Mouse (Mus musculus) Patski (cell line): ENCODE measurements around the gene Cyb5b. TPM values are rescaled to one million over a fixed set of nuclear protein-coding genes. Genes with fewer than 3 reads are reported as not detected.
"Not testable (repeated sequence)": the region's sequence is repeated elsewhere in the genome, so short reads cannot be mapped to it uniquely, and the experiment has no call there.

Source experiments
- ATAC-seq: fragments of 100-300 bp; one replicate; pipeline ENCODE4 v1.8.0; 2021
- CTCF ChIA-PET: fragments of 350-600 bp; sonication (Branson Sonifier 250); formaldehyde crosslinking; loops from one replicate; lab custom pipeline; 2022; ENCODE audit warnings: inconsistent platforms; lab: Charles Lee
- POLR2A ChIA-PET: fragments of 350-600 bp; sonication (Branson Sonifier 250); formaldehyde crosslinking; loops from one replicate; lab custom pipeline; 2022; ENCODE audit warnings: antibody characterized with exemption, inconsistent platforms; lab: Charles Lee
- DNase-seq: peaks from one replicate; pipeline ENCODE4 v3.0.0-alpha.2; 2011; ENCODE audit warnings: low read depth, low spot score
- H3K27me3 ChIP-seq: fragments of 371-371 bp; one replicate; pipeline ENCODE4 v1.5.1; 2021
- CTCF ChIP-seq: fragments of 100-300 bp; IDR thresholded peaks from one replicate; pipeline ENCODE4 v1.5.1; 2021
- in situ Hi-C: fragments of 300-500 bp; cut with MboI; formaldehyde crosslinking; loops from 3 replicates; pipeline ENCODE4 v1.11.1; 2018; ENCODE audit warnings: low pct_unique_long_range_greater_than_20kb, mixed read lengths
- polyA plus RNA-seq: library from polyadenylated mRNA; unstranded; gene quantifications from one replicate; pipeline ENCODE4 v1.2.3, GENCODE M21; 2021

Cyb5b gene
- polyA plus RNA-seq, 1 experiment from 2014 or later = 136 TPM

GRCm38 (mm10) chr8:107193331-107193730 is 42.9 kb downstream of the Cyb5b start:
- no peak for TF ChIP-seq CTCF
- no peak for DNase-seq
- POLR2A ChIA-PET = no interaction called here
- no peak for ATAC-seq
- in situ Hi-C loops = loop anchor here (25.0 kb wide), 1 partner anchor 119 kb away; no protein-coding TSS in a partner anchor
- no peaks in the 10 kb centered on the region for H3K27me3 ChIP-seq
- CTCF ChIA-PET = no interaction called here

DNA sequence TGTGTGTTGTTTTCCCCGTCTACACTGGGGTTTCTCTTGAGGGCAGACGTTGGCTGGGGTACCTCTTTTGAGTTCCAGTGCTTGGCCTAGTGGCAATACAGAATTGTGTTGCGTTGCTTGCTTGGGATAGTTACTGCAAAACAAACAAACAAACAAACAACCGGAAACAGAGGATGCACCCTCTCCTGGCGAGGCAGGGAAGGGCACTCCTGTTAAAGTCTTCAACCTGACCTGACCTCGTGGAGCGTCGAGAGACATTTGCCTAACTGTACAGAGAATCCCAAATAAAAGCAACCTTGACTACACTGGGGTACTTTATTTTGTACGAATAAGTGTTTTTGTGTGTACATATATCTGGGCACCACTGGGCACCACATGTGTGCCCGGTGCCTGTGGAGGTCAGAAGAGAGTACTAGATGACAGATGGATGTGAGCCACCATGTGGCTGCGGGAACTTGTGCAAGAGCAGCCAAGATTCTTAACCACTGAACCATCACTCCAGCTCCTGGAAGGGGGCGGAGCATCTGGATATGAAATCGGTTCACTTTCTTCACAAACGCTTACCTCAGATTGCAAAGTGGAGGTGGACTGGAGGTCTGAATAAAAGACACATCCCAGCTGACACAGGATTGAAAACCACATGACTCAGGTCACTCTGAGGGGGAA is 44.5 kb downstream of the Cyb5b start:
- ChIA-PET POLR2A (interaction anchor here (0.5 to 0.8 kb wide), 3 partner anchors 24 to 55 kb away, joined by 3 to 5 read pairs (median 4); no protein-coding TSS in a partner anchor), CTCF (no interaction called here)
- TF ChIP-seq CTCF = no peak
- DNase-seq (no peak), ATAC-seq (no peak)
- no peaks in the 10 kb centered on the region for H3K27me3 ChIP-seq
- in situ Hi-C loops = loop anchor here (25.0 kb wide), 1 partner anchor 117 kb away; no protein-coding TSS in a partner anchor

- CTCF ChIA-PET = interaction anchor here (0.6 to 1.7 kb wide), 7 partner anchors 10 to 126 kb away, joined by 3 to 6 read pairs (median 4); no protein-coding TSS in a partner anchor
- peak; percentile 68 for DNase-seq
- no peaks in the 10 kb centered on the region for H3K27me3 ChIP-seq
- ATAC-seq = peak; percentile 93
- TF ChIP-seq CTCF = no peak
- in situ Hi-C loops = loop anchor here (25.0 kb wide), 1 partner anchor 114 kb away; no protein-coding TSS in a partner anchor
- POLR2A ChIA-PET = interaction anchor here (0.7 to 2.1 kb wide), 4 partner anchors 56 to 95 kb away, joined by 3 to 8 read pairs (median 4); partner anchors contain the start of gene Nfat5
Measured at GRCm38 (mm10) chr8:107197901-107198826, 47.7 kb downstream of the Cyb5b start.

DNA sequence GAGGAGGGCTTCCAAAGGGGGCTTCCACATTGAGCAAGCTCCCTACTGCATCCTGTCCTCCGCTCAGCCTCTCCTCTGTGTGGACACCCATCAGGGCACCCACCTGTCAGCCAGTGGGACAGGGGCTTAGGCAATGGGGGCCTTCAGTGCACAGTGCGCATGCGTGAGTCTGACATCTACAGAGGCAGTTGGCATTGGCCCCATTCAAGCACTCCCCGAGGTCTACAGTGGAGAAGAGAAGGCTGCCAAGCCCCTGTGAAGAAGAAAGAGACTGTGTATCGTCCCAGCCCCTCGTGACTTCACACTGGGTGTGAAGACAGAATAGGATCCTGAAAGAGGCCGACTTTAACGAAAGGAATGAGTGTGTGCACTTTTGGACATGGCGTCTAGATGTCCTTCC is 54.7 kb downstream of the Cyb5b start:
- POLR2A ChIA-PET = interaction anchor here (0.8 to 3.0 kb wide), 4 partner anchors 18 to 88 kb away, joined by 3 to 14 read pairs (median 4); partner anchors contain the start of gene Nfat5
- CTCF ChIA-PET = interaction anchor here (0.7 to 1.8 kb wide), 2 partner anchors 46 to 79 kb away, joined by 3 to 6 read pairs; no protein-coding TSS in a partner anchor
- TF ChIP-seq CTCF = no peak
- H3K27me3 ChIP-seq = no peaks in the 10 kb centered on the region
- no peak for DNase-seq
- ATAC-seq = no peak
- in situ Hi-C loops = loop anchor here (5.0 kb wide), 1 partner anchor 47 kb away; no protein-coding TSS in a partner anchor

GRCm38 (mm10) chr8:107205701-107206561 is 55.5 kb downstream of the Cyb5b start:
- DNase-seq (peak; percentile 85), ATAC-seq (peak; percentile 82)
- in situ Hi-C loops = loop anchor here (5.0 kb wide), 1 partner anchor 46 kb away; no protein-coding TSS in a partner anchor
- CTCF ChIA-PET = interaction anchor here (0.7 to 1.8 kb wide), 3 partner anchors 9 to 80 kb away, joined by 3 to 6 read pairs (median 3); no protein-coding TSS in a partner anchor
- TF ChIP-seq CTCF = no peak
- H3K27me3 ChIP-seq = no peaks in the 10 kb centered on the region
- POLR2A ChIA-PET = interaction anchor here (0.5 to 3.0 kb wide), 5 partner anchors 12 to 88 kb away, joined by 3 to 14 read pairs (median 4); partner anchors contain the start of gene Nfat5

- DNase-seq = no peak
- no peak for ATAC-seq
- CTCF ChIA-PET = interaction anchor here (1.3 to 1.8 kb wide), 2 partner anchors 8 to 44 kb away, joined by 3 to 6 read pairs; no protein-coding TSS in a partner anchor
- POLR2A ChIA-PET = interaction anchor here (0.5 to 3.0 kb wide), 4 partner anchors 11 to 87 kb away, joined by 3 to 14 read pairs (median 4); partner anchors contain the start of gene Nfat5
- no peak for TF ChIP-seq CTCF
- in situ Hi-C loops = loop anchor here (5.0 kb wide), 1 partner anchor 45 kb away; no protein-coding TSS in a partner anchor
- H3K27me3 ChIP-seq = no peaks in the 10 kb centered on the region
Measured at GRCm38 (mm10) chr8:107206782-107207525, 56.5 kb downstream of the Cyb5b start.

DNA sequence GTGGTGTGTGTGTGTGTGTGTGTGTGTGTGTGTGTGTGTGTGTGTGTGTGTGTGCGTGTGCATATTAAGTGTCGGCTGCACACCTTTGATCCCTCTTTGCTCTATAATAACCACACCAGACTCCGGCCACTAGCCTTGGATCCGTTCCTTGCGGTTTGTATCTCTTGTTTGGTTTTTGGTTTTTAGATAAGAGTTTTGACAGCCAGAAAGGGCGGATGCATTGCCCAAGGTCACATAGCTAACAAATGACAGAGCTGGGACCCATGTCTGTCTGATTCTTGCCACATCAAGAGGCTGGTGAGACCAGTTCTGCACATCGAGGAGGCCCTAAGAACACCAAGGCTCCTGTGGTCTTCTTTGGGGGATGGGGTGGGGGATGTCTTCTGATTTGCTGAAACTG is 58.7 kb downstream of the Cyb5b start:
- ATAC-seq (no peak), DNase-seq (no peak)
- TF ChIP-seq CTCF = no peak
- in situ Hi-C loops = loop anchor here (5.0 kb wide), 1 partner anchor 43 kb away; no protein-coding TSS in a partner anchor
- POLR2A ChIA-PET = interaction anchor here (0.7 kb wide), 1 partner anchor 460 kb away, joined by 3 read pairs; no protein-coding TSS in a partner anchor
- H3K27me3 ChIP-seq = no peaks in the 10 kb centered on the region
- CTCF ChIA-PET = no interaction called here

DNA sequence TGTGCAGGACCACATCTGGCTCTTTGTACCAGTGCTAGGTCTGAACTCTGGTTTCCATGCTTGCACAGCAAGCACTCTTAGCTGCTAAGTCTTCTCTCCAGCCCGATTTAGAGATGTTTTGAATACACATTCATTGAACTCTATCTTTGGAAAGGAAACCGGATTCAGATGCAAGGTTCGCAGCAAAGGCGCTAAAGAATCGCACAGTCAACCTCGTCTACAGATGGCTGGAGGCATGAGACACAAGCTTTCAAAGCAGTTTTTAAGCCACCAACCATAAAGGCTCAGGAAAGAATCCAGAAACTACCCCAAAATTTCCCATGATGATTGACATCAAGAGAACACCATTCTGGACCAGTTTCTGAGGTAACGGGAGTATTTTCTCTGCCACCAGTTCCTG is 61.6 kb downstream of the Cyb5b start:
- H3K27me3 ChIP-seq = no peaks in the 10 kb centered on the region
- ChIA-PET POLR2A (no interaction called here), CTCF (interaction anchor here (0.8 kb wide), 1 partner anchor 95 kb away, joined by 3 read pairs; no protein-coding TSS in a partner anchor)
- in situ Hi-C loops = no loop called here
- no peak for TF ChIP-seq CTCF
- ATAC-seq (no peak), DNase-seq (no peak)

- POLR2A ChIA-PET, ATAC-seq, H3K27me3 ChIP-seq, in situ Hi-C loops, CTCF ChIA-PET, DNase-seq: not testable (repeated sequence)
Measured at GRCm38 (mm10) chr8:107217230-107217629, 66.8 kb downstream of the Cyb5b start.
